Mouse (Mus musculus) neural tube, embryonic 14.5 days (tissue): ENCODE measurements around the gene Pbrm1. TPM values are rescaled to one million over a fixed set of nuclear protein-coding genes. Genes with fewer than 3 reads are reported as not detected.

ENCODE experiments used
- ATAC-seq: fragments of 200-750 bp; cut with Nextera tagmentation; 2 replicates; pipeline ENCODE4 v1.8.0; 2017; ENCODE audit warnings: low read depth, mild to moderate bottlenecking, moderate TSS enrichment, moderate library complexity
- H3K27ac ChIP-seq: fragments of 300-500 bp; sonication (generic); 2 replicates; pipeline ENCODE4 v1.5.1; 2014; ENCODE audit warnings: low read depth, mild to moderate bottlenecking, control low read depth, low read length, moderate library complexity, mixed read lengths
- H3K27me3 ChIP-seq: fragments of 300-500 bp; sonication (generic); 2 replicates; pipeline ENCODE4 v1.6.1; 2014; ENCODE audit warnings: low read length; ENCODE audit not compliant: control insufficient read depth, insufficient read depth
- H3K36me3 ChIP-seq: fragments of 300-500 bp; sonication (generic); 2 replicates; pipeline ENCODE4 v1.6.1; 2014; ENCODE audit warnings: low read length, mixed read lengths; ENCODE audit not compliant: control insufficient read depth, insufficient read depth
- H3K4me1 ChIP-seq: fragments of 300-500 bp; sonication (generic); 2 replicates; pipeline ENCODE4 v1.6.1; 2014; ENCODE audit warnings: low read length; ENCODE audit not compliant: control insufficient read depth, insufficient read depth
- H3K4me2 ChIP-seq: fragments of 300-500 bp; sonication (generic); 2 replicates; pipeline ENCODE4 v1.6.1; 2014; ENCODE audit warnings: mild to moderate bottlenecking, low read depth, low read length, control low read depth
- H3K4me3 ChIP-seq: fragments of 300-500 bp; sonication (generic); 2 replicates; pipeline ENCODE4 v1.5.1; 2014; ENCODE audit warnings: low read depth, low read length, control low read depth, mixed read lengths
- H3K9ac ChIP-seq: fragments of 300-500 bp; sonication (generic); replicated peaks from 2 replicates; pipeline ENCODE4 v1.6.1; 2014; ENCODE audit warnings: low read depth, mild to moderate bottlenecking, control low read depth, low read length, mixed read lengths
- H3K9me3 ChIP-seq: fragments of 300-500 bp; sonication (generic); 2 replicates; pipeline ENCODE4 v1.6.1; 2016; ENCODE audit warnings: low read length; ENCODE audit not compliant: control insufficient read depth
- WGBS: fragments of 180-500 bp; shearing (Covaris S2); extraction: QIAGEN DNeasy Blood & Tissue Kit; methylation state at CpG from one replicate; pipeline ENCODE4 v1.1.7; 2014; 5-methylcytosine and 5-hydroxymethylcytosine counted together
- polyA plus RNA-seq: library from polyadenylated mRNA; unstranded; fragments of >200 nt; fragmentation: Nextera tagmentation; extraction: Ambion mirVana; gene quantifications from 2 replicates; pipeline ENCODE4 v1.2.1, GENCODE M21; 2014

Gene Pbrm1
- polyA plus RNA-seq, 1 experiment from 2014 or later = 94.3 TPM

DNA sequence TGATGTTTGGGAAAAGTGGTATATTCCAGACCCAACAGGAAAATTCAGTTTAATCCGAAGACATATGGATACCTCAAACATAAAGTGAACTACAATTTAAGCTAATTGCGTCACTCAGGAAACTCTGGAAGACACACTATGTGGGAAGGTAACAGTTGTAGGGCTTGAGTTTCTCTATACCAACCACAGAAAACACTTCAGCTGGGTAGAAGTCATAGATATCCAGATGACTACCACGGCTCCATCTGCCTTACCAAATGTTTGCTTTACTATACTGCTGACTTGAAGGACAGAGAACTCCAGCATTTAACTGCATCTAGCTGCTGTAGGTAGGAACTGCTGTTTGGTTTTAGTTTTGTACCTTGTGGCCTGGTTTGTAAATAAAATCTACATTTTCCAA, 7.3 kb upstream of the Pbrm1 start:
- Histone ChIP-seq H3K27me3 (no peaks in the 10 kb centered on the region), H3K9me3 (no peaks in the 10 kb centered on the region), H3K27ac (no peak overlapping the region), H3K4me3 (no peak overlapping the region), H3K9ac (no peak overlapping the region), H3K4me2 (no peak overlapping the region), H3K36me3 (peaks cover 74% of the 10 kb centered on the region), H3K4me1 (no peaks in the 10 kb centered on the region)
- WGBS = 97% methylated on average over 3 of the region's 3 CpGs
- ATAC-seq = no peak

DNA sequence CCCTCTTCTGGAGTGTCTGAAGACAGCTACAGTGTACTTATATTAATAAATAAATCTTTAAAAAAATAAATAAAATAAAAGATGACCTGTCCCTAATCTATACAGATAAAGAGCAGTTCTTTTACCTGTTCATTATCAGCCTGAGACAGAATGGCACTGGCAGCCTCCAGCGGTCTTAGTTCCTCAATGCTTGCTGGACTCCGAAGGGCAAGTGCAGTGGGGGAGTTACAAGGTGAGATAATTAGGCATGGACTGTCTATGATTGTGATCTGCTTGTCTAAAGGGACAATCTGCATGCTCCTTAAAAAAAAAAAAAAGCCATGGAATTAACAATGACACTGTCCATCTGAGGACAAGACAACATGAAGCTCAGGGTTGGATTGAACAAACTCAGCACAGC, 5.0 kb upstream of the Pbrm1 start:
- H3K27me3 ChIP-seq = no peaks in the 10 kb centered on the region
- 95% methylated on average over 2 of the region's 2 CpGs for WGBS
- H3K4me3 ChIP-seq = no peak overlapping the region
- no peak for ATAC-seq
- H3K27ac ChIP-seq = no peak overlapping the region
- H3K9me3 ChIP-seq = no peaks in the 10 kb centered on the region
- H3K4me1 ChIP-seq = peaks cover 8% of the 10 kb centered on the region
- H3K36me3 ChIP-seq = peaks cover 68% of the 10 kb centered on the region
- no peak overlapping the region for H3K9ac ChIP-seq
- H3K4me2 ChIP-seq = no peak overlapping the region

DNA sequence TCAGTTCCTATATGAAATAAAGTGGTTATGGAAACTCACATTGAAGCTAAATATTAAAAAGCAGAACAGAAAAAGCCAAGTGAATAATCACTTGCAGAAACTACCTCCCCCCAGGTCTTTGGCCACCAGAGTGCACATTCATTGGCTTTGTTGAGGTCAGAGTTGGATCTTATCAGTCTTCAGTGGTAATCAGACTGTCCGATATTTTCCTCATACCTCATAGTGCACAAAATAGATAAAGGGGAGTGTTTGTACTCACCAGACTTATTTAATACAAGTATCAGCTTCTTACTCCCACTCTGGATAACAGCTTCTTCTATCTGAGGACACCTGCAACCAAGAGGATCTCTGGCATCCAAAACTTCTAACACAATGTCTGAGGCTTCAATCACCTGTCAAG, 2.9 kb upstream of the Pbrm1 start:
- WGBS = 93% methylated on average over 1 of the region's 1 CpGs
- H3K36me3 ChIP-seq = peaks cover 52% of the 10 kb centered on the region

DNA sequence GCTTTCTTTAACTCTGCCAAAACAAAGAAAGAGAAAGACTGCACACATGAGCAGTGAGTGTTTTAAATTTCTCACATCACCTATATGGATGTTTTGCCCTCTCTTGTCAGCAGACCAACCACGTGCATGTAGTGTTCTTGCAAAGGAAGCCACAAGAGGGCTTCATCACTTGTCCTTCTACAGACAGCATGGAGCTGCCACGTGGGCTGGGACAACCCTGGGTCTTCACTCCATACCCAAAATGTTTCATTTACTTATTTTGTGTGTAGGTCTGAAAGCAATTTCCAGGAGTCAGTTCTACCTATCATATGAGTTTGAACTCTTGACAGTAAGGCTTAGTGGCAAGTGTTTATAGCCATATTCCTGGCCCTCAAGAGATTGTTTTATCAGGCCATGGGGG, 1.1 kb upstream of the Pbrm1 start:
- no peaks in the 10 kb centered on the region for H3K27me3 ChIP-seq
- 0% methylated on average over 2 of the region's 2 CpGs for WGBS
- no peaks in the 10 kb centered on the region for H3K9me3 ChIP-seq
- H3K4me1 ChIP-seq = peaks cover 23% of the 10 kb centered on the region
- peak overlapping the region; percentile 91; the same call in 1 of the 2 replicates for H3K9ac ChIP-seq
- H3K4me3 ChIP-seq = peak overlapping the region; percentile 72
- H3K27ac ChIP-seq = no peak overlapping the region
- peak overlapping the region; percentile 83 for H3K4me2 ChIP-seq
- ATAC-seq = no peak
- peaks cover 41% of the 10 kb centered on the region for H3K36me3 ChIP-seq

More for the DNA sequence above, 2.9 kb upstream of the Pbrm1 start:
- Histone ChIP-seq H3K4me2 (no peak overlapping the region), H3K9me3 (no peaks in the 10 kb centered on the region), H3K9ac (no peak overlapping the region), H3K4me1 (peaks cover 19% of the 10 kb centered on the region), H3K27me3 (no peaks in the 10 kb centered on the region), H3K27ac (no peak overlapping the region), H3K4me3 (no peak overlapping the region)
- no peak for ATAC-seq

DNA sequence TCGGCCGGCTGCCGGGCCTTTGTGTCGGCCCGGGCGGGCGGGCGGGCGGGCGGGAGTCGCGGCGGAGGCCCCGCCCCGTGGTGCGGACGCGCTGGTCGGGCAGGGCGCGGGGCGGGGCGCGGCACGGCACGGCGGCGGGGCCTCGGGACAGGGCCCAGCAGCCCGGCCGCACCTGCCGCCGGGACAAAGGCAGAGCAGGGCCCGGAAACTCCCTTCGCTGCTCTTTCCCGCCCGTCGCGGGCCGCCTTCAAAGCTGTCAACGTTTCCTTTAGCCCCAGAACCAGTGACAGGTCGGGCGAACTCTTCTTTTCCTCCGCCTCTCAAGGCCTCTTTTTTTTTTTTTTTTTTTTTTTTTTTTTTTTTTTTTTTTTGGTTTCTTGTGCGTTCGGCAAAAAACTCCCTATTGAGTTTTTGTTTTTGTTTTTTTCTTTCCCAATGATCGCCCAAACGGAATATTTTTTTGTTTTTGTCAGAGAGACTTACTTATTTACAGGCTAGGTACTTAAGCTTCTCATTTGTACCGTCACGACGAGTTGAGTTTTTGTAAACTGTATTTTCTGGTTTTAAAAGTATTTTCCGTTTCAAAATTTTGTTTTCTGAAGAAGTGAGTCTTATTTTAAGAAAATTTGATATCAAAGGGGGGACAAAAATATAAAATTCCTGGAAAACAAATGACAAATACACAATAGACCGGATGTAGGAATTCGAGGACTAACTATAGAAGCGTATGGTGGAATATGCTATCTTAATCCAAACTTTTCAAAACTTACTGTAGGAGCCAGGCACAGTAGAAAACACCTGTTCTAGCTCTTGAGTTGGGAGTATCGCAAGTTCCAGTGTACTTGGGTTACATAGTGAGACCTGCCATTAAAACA, 630 bp downstream of the Pbrm1 start:
- H3K4me3 ChIP-seq = peak overlapping the region; percentile 72
- no peaks in the 10 kb centered on the region for H3K27me3 ChIP-seq
- 9% methylated on average over 30 of the region's 56 CpGs for WGBS
- H3K4me2 ChIP-seq = peak overlapping the region; percentile 35
- H3K27ac ChIP-seq = peak overlapping the region; percentile 98
- peaks cover 24% of the 10 kb centered on the region for H3K36me3 ChIP-seq
- peaks cover 23% of the 10 kb centered on the region for H3K4me1 ChIP-seq
- peak overlapping the region; percentile 91 for H3K9ac ChIP-seq
- no peaks in the 10 kb centered on the region for H3K9me3 ChIP-seq
- ATAC-seq = peak; percentile 92

DNA sequence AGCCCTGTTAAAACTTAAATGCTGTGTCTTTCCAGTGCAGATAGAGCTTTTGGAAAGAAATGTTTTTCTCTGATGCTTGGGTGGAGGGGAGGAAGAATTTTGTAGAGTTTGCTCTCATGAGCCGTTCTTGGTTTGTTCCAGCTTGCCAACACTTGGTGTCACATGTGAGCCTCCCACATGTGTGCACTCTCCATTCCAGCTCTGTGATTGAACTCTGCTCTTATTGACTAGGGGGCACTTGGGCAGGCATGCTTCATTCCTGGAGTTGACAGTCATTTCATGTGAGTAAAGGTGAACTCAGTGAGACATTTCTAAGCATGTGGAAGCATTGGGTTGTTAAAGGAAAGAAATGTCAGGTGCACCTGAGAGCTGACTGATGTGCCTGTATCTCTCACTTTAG, 3.6 kb downstream of the Pbrm1 start:
- 56% methylated on average over 1 of the region's 1 CpGs for WGBS
- H3K9ac ChIP-seq = no peak overlapping the region

DNA sequence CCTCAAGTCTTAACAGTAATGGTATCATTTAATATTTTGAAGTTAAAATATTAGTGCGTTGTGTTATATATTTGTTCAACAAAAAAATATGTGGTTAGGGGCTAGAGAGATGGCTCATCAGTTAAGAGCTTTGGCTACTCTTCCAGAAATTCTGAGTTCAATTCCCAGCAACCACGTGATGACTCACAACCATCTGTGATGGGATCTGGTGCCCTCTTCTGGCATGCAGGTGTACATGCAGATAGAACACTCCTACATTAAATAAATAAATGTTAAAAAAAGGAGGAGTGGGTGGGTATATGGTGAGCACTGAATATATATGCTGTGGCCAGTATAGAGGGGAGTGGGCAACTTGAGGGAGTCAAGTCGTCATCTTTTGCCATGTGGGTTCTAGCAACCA, 6.8 kb downstream of the Pbrm1 start:
- Histone ChIP-seq H3K4me3 (no peak overlapping the region), H3K9ac (no peak overlapping the region), H3K9me3 (no peaks in the 10 kb centered on the region), H3K4me1 (peaks cover 4% of the 10 kb centered on the region; the same call in 1 of the 2 replicates), H3K36me3 (peaks cover 41% of the 10 kb centered on the region), H3K4me2 (no peak overlapping the region), H3K27ac (no peak overlapping the region), H3K27me3 (no peaks in the 10 kb centered on the region)
- no peak for ATAC-seq
- 74% methylated on average over 3 of the region's 3 CpGs for WGBS

More for the DNA sequence above, 3.6 kb downstream of the Pbrm1 start:
- H3K27me3 ChIP-seq = no peaks in the 10 kb centered on the region
- no peak overlapping the region for H3K27ac ChIP-seq
- H3K4me1 ChIP-seq = peaks cover 21% of the 10 kb centered on the region
- H3K4me2 ChIP-seq = no peak overlapping the region
- no peak overlapping the region for H3K4me3 ChIP-seq
- no peaks in the 10 kb centered on the region for H3K9me3 ChIP-seq
- no peak for ATAC-seq
- H3K36me3 ChIP-seq = peaks cover 20% of the 10 kb centered on the region

DNA sequence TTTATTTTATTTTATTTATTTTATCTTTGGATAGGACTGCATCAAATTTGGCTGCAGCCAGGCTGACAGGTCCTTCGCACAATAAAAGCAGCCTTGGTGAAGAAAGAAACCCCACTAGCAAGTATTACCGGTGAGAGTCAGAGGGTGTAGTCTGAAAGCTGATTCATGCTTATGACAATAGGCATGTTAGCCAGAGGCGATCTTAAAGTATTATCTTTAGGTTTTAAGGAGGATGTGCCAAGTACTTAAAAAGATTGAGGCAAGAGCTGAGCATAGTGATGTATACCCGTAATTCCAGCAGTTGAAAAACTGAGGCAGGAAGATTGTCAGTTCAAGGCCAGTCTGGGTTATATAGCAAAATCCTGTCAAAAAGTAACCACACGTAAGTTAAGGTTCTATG, 26.4 kb downstream of the Pbrm1 start:
- Histone ChIP-seq H3K27ac (no peak overlapping the region), H3K4me2 (no peak overlapping the region), H3K9me3 (no peaks in the 10 kb centered on the region), H3K36me3 (peaks cover 50% of the 10 kb centered on the region), H3K4me1 (no peaks in the 10 kb centered on the region), H3K4me3 (no peak overlapping the region), H3K9ac (no peak overlapping the region), H3K27me3 (no peaks in the 10 kb centered on the region)
- 91% methylated on average over 5 of the region's 5 CpGs for WGBS
- ATAC-seq = no peak

DNA sequence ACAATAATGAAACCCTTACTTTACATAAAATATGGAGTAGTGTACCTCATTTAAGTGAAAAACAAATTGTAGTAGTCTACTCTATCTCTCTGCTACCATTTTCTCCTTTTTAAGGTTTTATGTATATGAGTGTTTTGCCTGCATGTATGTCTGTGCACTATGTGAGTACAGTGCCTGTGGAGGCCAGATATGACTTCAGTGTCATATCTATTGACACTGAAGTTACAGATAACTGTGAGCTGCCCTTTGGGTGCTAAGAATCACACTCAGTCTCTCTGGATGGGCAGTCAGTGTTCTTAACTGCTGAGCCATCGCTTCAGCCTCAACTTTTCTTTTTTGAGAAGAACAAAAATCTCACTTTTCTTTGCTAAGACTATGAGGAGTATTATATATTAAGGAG, 26.9 kb downstream of the Pbrm1 start:
- H3K27me3 ChIP-seq = no peaks in the 10 kb centered on the region
- no peaks in the 10 kb centered on the region for H3K9me3 ChIP-seq
- H3K4me1 ChIP-seq = no peaks in the 10 kb centered on the region
- no peak overlapping the region for H3K27ac ChIP-seq
- ATAC-seq = no peak
- H3K36me3 ChIP-seq = peaks cover 56% of the 10 kb centered on the region
- 100% methylated on average over 1 of the region's 1 CpGs for WGBS
- H3K4me2 ChIP-seq = no peak overlapping the region
- H3K4me3 ChIP-seq = no peak overlapping the region
- no peak overlapping the region for H3K9ac ChIP-seq
